Comparison of ENCODE assay signal across 30 mouse cellular contexts in genomic region chr13:38962771-38963170, GRCm38 (mm10).
"Had no signal": no experiment of that assay in that cellular context is flagged by ENCODE, and none has a peak within 500 bp of the region (broad histone marks: within the 10 kb centered on the region; RNA-seq: fewer than 3 reads in every experiment).

No protein-coding gene starts in this region.

- H3K27me3 ChIP-seq: heart, embryonic 12.5 days; heart, embryonic 13.5 days; heart, embryonic 15.5 days; hindbrain, embryonic 12.5 days; hindbrain, embryonic 13.5 days; hindbrain, embryonic 15.5 days; intestine, embryonic 15.5 days had no signal

- H3K27ac ChIP-seq: heart, adult 2 months; heart, embryonic 10.5 days; heart, embryonic 13.5 days; heart, embryonic 15.5 days; hindbrain, embryonic 10.5 days; hindbrain, embryonic 12.5 days; hindbrain, embryonic 13.5 days; hindbrain, embryonic 14.5 days; hindbrain, embryonic 15.5 days; hindbrain, postnatal 0 days; intestine, embryonic 15.5 days; kidney, postnatal 0 days; layer of hippocampus, adult 2 months; left cerebral cortex, adult 2 months had no signal

- ATAC-seq: hindbrain, embryonic 16.5 days; hindbrain, postnatal 0 days; inflammation-experienced regulatory T-cells, adult 6 months; intestine, embryonic 15.5 days; intestine, embryonic 16.5 days; intestine, postnatal 0 days had no signal

- H3K4me3 ChIP-seq: heart, adult 2 months; heart, embryonic 10.5 days; heart, embryonic 12.5 days; heart, embryonic 13.5 days; heart, embryonic 15.5 days; hindbrain, embryonic 10.5 days; hindbrain, embryonic 12.5 days; hindbrain, embryonic 13.5 days; hindbrain, embryonic 15.5 days; intestine, embryonic 15.5 days; layer of hippocampus, adult 2 months; left cerebral cortex, adult 2 months had no signal

- H3K9me3 ChIP-seq: heart, embryonic 10.5 days; heart, embryonic 12.5 days; heart, embryonic 13.5 days; heart, embryonic 15.5 days; hindbrain, embryonic 10.5 days; hindbrain, embryonic 12.5 days; hindbrain, embryonic 13.5 days; hindbrain, embryonic 15.5 days; intestine, embryonic 15.5 days had no signal

- H3K9ac ChIP-seq: heart, embryonic 12.5 days; heart, embryonic 13.5 days; heart, embryonic 15.5 days; hindbrain, embryonic 12.5 days; hindbrain, embryonic 13.5 days; hindbrain, embryonic 14.5 days; hindbrain, embryonic 15.5 days; intestine, embryonic 15.5 days had no signal

- DNase-seq: heart, adult 18-20 months; heart, adult 2 months; heart, postnatal 10 days; heart, postnatal 14 days; heart, postnatal 36 days; heart, postnatal 4 days; kidney, adult 11 months; kidney, adult 18-20 months; kidney, postnatal 10 days; layer of hippocampus, adult 9-11 months; layer of hippocampus, postnatal 36 days had no signal

- H3K4me2 ChIP-seq: heart, embryonic 11.5 days; heart, embryonic 12.5 days; heart, embryonic 13.5 days; heart, embryonic 15.5 days; hindbrain, embryonic 12.5 days; hindbrain, embryonic 13.5 days; hindbrain, embryonic 14.5 days; hindbrain, embryonic 15.5 days; intestine, embryonic 15.5 days had no signal

- H3K36me3 ChIP-seq: heart, embryonic 10.5 days; heart, embryonic 12.5 days; heart, embryonic 13.5 days; heart, embryonic 15.5 days; hindbrain, embryonic 10.5 days; hindbrain, embryonic 12.5 days; hindbrain, embryonic 13.5 days; hindbrain, embryonic 15.5 days; intestine, embryonic 15.5 days had no signal
